Mouse (Mus musculus) monocyte, adult 5-6 weeks (primary cell): ENCODE measurements around the gene Ccr6. TPM values are rescaled to one million over a fixed set of nuclear protein-coding genes. Genes with fewer than 3 reads are reported as not detected.
A peak's percentile ranks its signal among the peaks of the same experiment; 100 is the strongest.

Experiments used
- ATAC-seq: fragments of 153-309, 156-312 bp; replicated peaks from 2 replicates; pipeline ENCODE4 v1.8.0; 2017; ENCODE audit warnings: mild to moderate bottlenecking; ENCODE audit not compliant: low TSS enrichment, insufficient number of reproducible peaks, severe bottlenecking, poor library complexity, low FRiP score
- total RNA-seq: library from RNA; stranded (forward); fragments of 200-1000, 200-491, 200-594 nt; gene quantifications from 3 replicates; pipeline ENCODE4 v1.2.3, GENCODE M21; 2017

The Ccr6 gene
- total RNA-seq, 1 experiment from 2014 or later: 8.5 TPM

GRCm38 (mm10) chr17:8228622-8229021, 7.2 kb upstream of the Ccr6 start:
- no peak for ATAC-seq

- no peak for ATAC-seq
Measured at GRCm38 (mm10) chr17:8229607-8230006, 6.2 kb upstream of the Ccr6 start.

GRCm38 (mm10) chr17:8232089-8232488, 3.8 kb upstream of the Ccr6 start:
- 0 out of 2 replicates have a peak, but pooled peaks have one; percentile 42 for ATAC-seq

- ATAC-seq: peak; percentile 23; the same call in 1 of the 2 replicates
Measured at GRCm38 (mm10) chr17:8233618-8234214, 2.1 kb upstream of the Ccr6 start.

- ATAC-seq: no peak
Measured at GRCm38 (mm10) chr17:8234537-8234936, 1.3 kb upstream of the Ccr6 start.

- ATAC-seq: no peak
Measured at GRCm38 (mm10) chr17:8238012-8238710, 2.3 kb downstream of the Ccr6 start.

GRCm38 (mm10) chr17:8239561-8239960, 3.7 kb downstream of the Ccr6 start:
- ATAC-seq: no peak

GRCm38 (mm10) chr17:8240517-8240916, 4.7 kb downstream of the Ccr6 start:
- no peak for ATAC-seq

- ATAC-seq: no peak
Measured at GRCm38 (mm10) chr17:8241645-8242044, 5.8 kb downstream of the Ccr6 start.

GRCm38 (mm10) chr17:8242186-8242585, 6.3 kb downstream of the Ccr6 start:
- no peak for ATAC-seq

GRCm38 (mm10) chr17:8244124-8244523, 8.3 kb downstream of the Ccr6 start:
- no peak for ATAC-seq

GRCm38 (mm10) chr17:8246102-8246754, 10.4 kb downstream of the Ccr6 start:
- ATAC-seq: 0 out of 2 replicates have a peak, but pooled peaks have one; percentile 45

- 0 out of 2 replicates have a peak, but pooled peaks have one; percentile 44 for ATAC-seq
Measured at GRCm38 (mm10) chr17:8251704-8252103, 15.9 kb downstream of the Ccr6 start.

- ATAC-seq: no peak
Measured at GRCm38 (mm10) chr17:8254268-8254667, 18.4 kb downstream of the Ccr6 start.

- ATAC-seq: 0 out of 2 replicates have a peak, but pooled peaks have one; percentile 19
Measured at GRCm38 (mm10) chr17:8254914-8255313, 19.1 kb downstream of the Ccr6 start.

GRCm38 (mm10) chr17:8255583-8255982, 19.7 kb downstream of the Ccr6 start:
- ATAC-seq: peak; percentile 71

GRCm38 (mm10) chr17:8256982-8257381, 21.1 kb downstream of the Ccr6 start:
- no peak for ATAC-seq

- ATAC-seq: peak; percentile 75; the same call in 1 of the 2 replicates
Measured at GRCm38 (mm10) chr17:8264638-8265037, 28.8 kb downstream of the Ccr6 start.

GRCm38 (mm10) chr17:8272054-8272749, 36.4 kb downstream of the Ccr6 start:
- ATAC-seq: no peak
